Mouse (Mus musculus): ENCODE data around the gene Smg8. TPM values are rescaled to one million over a fixed set of nuclear protein-coding genes. Genes with fewer than 3 reads are reported as not detected.
"Not testable (repeated sequence)": the region's sequence is repeated elsewhere in the genome, so short reads cannot be mapped to it uniquely, and the experiment has no call there.

Gene Smg8
- total RNA-seq (2021): 10 to 100 TPM; 11.2 to 11.3 TPM

- DNase-seq: peak; percentile 84
Observed at GRCm38 (mm10) chr11:87086290-87086984, at the start of gene Smg8. TSS of gene Smg8 (minus strand) at chr11:87086774.

- DNase-seq: peak; percentile 14
Observed at GRCm38 (mm10) chr11:87136233-87136632, 49.7 kb upstream of the Smg8 start.

DNA sequence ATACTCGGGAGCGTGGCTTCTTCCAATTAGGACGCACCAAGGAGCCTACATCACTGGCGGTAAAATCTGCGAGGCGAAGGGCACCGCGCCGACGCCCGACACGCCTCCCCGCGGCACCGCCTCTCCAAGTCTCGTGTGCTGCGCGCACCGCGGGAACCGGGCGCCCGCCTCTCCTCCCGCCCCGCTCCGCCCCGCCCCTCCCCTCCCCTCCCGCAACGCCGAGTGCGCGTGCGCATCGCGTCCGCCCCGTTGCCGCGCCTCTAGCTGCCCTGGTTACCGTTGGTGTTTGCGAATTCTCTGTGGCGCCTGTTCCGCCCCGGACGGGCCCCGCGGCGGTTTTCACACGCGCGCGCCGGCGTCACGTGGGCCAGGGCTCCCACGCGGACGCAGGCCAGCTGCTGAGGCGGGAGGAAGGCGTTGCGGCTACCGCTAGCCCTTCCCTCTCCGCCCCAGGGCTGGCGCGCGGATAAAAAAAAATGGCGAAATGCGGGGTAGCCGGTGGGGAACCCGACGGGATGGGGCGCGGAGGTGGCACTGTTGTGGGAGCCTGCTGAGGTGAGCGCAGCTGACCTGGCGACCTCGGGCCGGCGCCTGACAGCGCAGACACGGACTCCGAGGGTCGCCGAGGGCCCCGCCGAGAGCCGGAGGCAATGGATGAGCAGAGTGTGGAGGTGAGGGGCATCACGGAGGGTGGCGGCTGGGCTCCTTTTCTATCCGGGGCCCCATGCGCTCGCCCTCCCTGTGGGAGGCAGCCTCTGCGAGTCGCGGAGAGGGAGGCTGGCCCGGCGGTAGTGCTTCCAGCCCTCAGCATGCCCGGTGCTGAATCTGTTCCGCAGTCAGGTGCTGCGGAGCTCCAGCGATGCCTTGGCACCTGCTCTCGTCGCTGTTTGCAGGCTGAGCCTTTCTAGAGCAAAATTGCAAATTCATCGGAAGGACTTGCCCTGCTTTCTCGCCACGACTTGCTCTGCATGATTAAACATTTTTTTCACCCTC, 40.5 kb upstream of the Smg8 start, which contains the start of gene Trim37:
Gene Trim37, plus strand, starts transcription at position 254 of the 993 bp plus-strand sequence.
- DNase-seq: peak; percentile 85

DNA sequence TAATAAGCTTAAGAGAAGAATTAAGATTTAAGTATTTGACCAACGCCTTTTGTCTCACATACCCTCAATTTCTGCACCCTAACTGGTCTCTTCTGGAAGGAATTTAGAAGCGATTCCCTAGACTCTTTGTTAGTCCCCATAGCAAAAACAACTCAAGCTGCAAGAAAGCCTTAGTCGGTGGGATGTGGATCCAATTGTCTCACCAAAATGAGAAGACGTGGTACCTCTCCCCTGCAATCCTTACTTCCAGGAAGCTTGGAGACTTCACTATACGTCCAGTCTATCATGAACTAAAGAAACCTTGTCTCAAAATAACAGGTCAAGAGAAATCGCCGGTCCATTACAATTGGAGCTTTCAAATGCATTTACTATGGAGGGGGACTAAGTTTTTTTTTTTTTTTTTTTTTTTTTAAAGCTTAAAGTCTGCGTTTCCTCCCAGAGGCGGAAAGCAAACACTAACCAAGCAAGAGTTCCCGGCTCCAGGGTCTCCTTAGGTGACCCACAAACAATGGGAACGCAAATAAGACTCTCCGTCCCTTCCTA, 39.8 kb upstream of the Smg8 start:
- no peak for DNase-seq

DNA sequence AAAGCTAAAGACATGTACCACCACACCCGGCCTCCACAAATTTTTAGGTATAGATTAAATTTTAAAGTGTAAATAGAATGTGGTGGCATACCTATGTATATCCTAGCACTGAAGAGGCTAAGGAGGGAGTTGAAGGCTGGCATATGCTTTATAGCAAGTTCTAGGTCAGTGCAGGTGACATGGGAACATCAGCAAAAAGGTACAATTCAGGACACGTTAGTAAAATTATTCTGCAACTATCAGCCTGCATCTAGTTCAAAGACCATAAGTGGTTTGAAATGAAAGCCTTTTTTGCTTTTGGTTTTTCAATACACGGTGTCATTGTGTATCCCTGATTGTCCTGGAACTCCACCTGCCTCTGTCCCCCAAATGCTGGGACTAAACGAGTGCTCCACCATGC, 39.0 kb upstream of the Smg8 start:
- DNase-seq: no peak

GRCm38 (mm10) chr11:87121864-87122263, 35.3 kb upstream of the Smg8 start:
- DNase-seq: no peak

GRCm38 (mm10) chr11:87110172-87110909, 23.8 kb upstream of the Smg8 start:
- DNase-seq: no peak

GRCm38 (mm10) chr11:87109519-87110171, 23.1 kb upstream of the Smg8 start:
- peak; percentile 40 for DNase-seq

DNA sequence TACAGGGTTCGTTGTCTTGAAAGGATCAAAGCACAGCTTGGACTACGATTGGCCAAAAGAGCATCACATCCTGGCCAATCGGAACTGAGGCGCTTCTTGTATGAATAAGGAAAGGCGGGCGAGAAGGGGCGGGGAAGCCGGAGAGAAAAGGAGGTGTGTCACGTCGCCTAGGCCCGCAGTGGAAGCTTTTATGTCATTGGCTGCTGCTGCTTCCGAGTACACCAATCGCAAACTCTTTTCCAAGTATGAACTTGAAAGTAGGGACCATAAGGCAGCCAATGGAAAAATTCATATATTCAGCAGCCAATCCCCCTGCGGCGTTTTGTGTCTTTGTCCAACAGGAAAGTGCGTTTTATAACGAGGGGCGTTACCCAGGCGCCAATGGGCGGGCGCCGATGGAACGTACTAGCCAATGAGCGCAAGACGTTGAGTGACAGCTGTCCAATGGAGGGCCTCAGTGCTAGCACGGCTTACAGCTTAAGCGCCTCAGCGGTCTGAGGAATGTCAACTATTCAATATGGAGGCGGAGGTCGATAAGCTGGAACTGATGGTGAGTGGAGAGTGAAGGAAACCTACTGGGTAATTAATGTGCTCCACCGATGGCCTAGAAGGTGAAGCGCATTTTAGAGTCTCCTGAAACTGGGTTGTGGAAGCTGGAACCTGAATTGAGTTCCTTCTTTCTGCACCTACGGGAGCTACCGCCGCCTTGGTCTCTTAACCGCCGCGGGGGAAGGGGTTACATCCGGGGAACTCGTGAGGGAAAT, 22.4 kb upstream of the Smg8 start, which contains the start of gene Ska2:
Gene Ska2, plus strand, starts transcription at position 480 of the 764 bp plus-strand sequence.
- peak; percentile 97 for DNase-seq

DNA sequence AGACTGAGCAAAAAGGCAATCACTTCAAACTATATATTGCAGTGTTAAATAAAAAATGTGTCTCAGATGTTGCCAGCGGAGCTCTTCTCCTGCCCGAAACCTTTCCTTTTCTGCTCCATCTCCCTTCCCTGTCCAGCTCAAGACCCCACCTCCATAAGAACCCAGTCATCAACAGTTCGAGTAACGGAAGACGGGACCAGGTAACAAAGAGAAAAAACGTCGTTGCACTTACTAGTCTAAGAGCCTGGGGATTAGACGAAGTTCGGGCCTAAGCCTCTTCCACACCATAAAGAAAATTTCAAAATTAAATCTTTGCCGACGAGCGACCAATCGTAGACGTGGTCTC, 21.8 kb upstream of the Smg8 start, which contains the start of gene Prr11:
Gene Prr11, minus strand, starts transcription at position 300 of the 346 bp plus-strand sequence.
- DNase-seq: no peak

- DNase-seq: no peak
Observed at GRCm38 (mm10) chr11:87087142-87087541, 568 bp upstream of the Smg8 start.

DNA sequence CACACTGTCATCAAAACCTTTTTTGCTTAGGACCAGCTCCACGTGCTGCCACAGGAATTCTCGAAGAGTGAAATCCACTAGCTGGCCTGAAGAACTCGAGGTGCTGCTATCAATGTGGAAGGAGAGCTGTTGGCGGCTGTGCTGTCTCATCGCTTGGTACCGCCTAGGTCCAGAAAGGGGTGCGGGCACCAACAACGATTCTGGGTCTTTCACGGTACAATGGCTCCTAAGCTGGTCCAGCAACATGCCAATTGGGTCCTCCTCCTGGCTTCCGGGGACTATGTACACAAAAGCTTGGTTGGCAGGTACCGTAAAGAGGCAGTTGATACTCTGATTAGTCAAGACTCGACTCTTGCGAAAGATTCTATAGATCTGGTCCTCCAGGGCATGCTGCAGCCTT, 1.1 kb downstream of the Smg8 start:
- no peak for DNase-seq

GRCm38 (mm10) chr11:87083712-87084111, 2.9 kb downstream of the Smg8 start:
- DNase-seq: no peak

GRCm38 (mm10) chr11:87073866-87074440, 12.6 kb downstream of the Smg8 start, which contains the start of gene Gdpd1:
TSS of gene Gdpd1 (minus strand) at chr11:87074062.
- DNase-seq: peak; percentile 90

- peak; percentile 71 for DNase-seq
Observed at GRCm38 (mm10) chr11:87073343-87073865, 13.2 kb downstream of the Smg8 start.

DNA sequence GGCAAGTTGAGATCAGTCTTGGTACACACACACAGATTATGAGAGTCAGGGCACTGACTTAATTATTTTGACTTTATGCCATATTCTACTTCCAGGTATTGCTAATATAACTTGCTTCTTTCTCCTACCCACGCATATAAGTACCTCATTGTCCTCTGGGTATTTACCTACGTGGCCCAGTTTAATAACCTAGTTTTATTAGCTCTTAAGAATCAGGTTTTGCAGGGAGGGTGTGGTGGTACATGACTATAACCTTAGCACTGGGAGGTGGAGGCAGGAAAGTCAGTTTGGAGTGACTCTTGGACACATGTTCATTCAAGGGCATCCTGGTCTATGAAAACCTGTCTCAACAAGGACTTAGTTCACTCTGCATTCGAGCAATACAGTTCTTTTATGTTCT, 24.5 kb downstream of the Smg8 start:
- no peak for DNase-seq

DNA sequence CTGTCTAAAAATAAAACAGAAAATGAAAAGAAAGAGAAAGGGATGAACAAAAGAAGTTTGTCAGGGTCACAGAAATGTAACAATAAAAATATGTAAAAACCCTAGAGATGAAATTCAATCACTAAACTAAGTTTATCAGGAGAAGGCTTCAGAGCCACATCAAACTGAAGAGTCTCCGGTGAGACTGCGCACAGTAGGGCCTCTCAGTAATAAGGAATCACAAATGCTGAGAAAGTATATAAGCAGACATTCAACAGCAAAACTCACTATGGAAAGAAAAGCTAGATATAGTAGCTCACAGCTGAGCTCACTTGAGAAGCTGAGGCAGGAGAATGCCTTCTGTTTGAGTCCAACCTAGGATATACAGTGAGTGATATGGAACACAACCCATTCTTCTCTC, 26.2 kb downstream of the Smg8 start:
- DNase-seq: no peak

DNA sequence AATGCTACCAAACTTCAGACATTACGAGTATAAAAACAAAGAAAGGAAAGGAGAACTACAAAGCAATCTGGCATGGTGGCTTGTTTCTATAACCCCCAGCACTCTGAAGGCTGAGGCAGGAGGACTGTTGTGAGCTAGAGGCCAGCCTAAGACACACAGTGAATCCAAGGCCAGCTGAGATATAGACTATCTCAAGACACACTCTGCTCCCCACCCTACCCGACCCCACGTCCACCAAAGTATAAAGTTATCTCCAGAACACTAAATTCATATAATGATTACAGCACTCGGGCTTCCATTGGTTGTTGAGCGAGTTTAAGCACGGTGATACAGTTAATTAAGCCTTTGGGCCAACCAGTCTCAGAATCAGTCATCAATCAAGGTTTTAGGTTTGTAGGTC, 30.3 kb downstream of the Smg8 start:
- DNase-seq: no peak

- DNase-seq: not testable (repeated sequence)
Observed at GRCm38 (mm10) chr11:87048900-87049299, 37.7 kb downstream of the Smg8 start.

DNA sequence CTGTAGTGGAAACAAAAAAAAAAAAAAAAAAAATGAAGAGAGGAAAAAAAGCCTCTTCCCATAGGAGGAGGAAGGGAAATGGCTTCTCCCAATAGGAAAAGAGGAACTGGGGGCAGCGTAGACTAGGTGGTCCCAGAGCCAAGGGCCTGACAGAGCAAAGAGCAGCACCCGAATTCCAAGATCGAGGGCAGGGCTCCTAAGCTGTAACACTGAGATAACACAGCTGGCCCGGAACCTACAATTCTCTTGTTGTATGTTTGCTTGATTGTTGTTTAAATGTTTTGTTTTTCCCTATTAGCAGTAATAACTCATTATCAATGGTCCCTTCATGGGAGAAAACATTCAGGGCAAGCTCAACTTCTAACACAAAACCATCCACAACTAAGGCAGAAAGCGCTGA, 39.6 kb downstream of the Smg8 start:
- no peak for DNase-seq

Measured in heart, postnatal 4 days (tissue).